Mouse (Mus musculus): Measurements from ENCODE around the gene Pkd1l3. TPM values are rescaled to one million over a fixed set of nuclear protein-coding genes. Genes with fewer than 3 reads are reported as not detected.

The Pkd1l3 gene
- polyA plus RNA-seq (2015; fragmentation: Nextera tagmentation; extraction: Ambion mirVana), result 0.62 and 0.82 TPM in 2 replicates

GRCm38 (mm10) chr8:109614243-109615210, at the start of gene Pkd1l3:
Gene Pkd1l3, plus strand, starts transcription at chr8:109614517.

DNA sequence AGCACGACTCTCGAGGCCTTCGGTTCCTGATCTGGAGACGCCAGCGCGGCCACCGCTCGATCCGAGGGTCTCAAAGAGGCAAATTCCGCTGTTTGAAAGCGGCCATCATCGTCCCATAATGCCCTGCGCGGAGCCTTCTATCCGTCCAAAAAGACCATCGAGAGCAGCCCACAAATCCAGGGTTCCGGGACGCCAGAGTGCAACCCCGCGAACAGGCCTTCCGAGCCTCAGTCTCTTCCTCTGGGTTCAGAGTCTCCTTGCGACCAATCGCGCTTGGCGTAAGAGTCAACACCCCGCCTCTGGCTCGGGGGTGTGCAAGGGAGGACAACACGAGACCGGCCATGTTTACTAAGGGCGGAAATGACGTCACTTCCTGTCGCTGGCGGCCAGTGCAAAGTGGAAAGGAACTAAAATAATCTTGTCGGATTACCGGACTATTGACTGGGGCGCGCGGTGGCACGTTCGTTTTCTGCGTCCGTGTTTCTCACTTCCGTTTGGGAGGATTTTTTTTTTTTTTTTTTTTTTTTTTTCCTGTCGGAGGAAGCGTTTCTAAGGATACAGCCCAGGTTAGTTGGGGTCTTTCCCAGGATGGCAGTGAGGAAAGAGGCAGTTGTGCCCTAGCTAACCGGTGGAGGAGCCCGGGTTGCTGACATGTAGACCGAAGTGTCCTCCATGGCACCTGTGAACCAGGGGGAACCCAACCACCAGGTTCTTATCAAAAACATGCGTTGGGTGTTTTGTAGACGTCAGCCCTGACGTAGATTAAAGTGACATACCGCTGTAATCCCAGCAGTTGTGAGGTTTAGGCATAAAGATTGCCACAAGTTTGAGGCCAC, 48.6 kb upstream of the Pkd1l3 start, which contains the start of the genes Dhx38 and Txnl4b:
Gene Dhx38 (minus strand): TSS at position 364 of the 836 bp plus-strand sequence.
Gene Txnl4b (plus strand): TSS at position 395 of the 836 bp plus-strand sequence.

GRCm38 (mm10) chr8:109578900-109579301, 35.4 kb upstream of the Pkd1l3 start, which contains the start of gene Hp:
Gene Hp, minus strand, starts transcription at chr8:109579172.

DNA sequence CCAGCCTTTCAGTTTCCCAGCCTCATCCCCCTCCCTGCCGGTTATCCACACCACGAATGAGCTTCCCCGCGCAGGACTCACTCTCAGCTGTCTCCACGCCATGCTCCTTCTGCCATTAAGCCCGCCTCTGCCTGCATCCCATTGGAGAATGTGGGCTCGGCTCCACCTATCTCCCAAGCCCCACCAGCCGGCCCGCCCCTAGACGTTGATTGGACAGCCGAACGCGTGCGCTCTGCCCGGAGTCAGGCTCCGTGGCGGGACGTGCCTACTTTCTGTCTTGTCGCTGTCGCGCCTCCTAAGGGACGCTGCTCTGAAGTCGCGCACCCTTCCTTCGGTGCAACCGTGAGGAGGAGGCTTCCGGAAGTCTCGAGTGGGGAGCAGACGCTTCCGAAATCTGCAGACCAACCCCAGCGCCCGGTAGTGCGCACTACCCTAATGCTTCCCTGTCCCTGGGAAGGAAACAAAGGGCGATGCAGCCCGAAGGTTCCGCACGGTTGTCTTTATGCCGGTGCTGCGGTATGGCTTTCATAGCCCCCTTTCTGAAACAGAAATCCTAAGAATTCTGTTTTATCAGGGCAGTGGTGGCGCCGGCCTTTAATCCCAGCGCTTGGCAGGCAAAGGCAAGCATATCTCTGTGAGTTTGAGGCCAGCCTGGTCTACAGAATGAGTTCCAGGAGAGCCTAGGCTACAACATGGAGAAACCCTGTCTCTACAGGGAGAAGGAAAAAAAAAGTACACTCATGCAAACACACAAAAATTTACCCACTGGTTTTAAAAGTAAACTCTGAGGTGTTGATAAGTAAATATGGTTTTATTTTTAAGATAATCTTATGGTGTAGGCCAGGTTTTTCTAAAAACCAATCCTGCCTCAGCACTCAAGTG, 5.8 kb upstream of the Pkd1l3 start, which contains the start of gene Dhodh:
Gene Dhodh (minus strand): TSS at position 403 of the 882 bp plus-strand sequence.

DNA sequence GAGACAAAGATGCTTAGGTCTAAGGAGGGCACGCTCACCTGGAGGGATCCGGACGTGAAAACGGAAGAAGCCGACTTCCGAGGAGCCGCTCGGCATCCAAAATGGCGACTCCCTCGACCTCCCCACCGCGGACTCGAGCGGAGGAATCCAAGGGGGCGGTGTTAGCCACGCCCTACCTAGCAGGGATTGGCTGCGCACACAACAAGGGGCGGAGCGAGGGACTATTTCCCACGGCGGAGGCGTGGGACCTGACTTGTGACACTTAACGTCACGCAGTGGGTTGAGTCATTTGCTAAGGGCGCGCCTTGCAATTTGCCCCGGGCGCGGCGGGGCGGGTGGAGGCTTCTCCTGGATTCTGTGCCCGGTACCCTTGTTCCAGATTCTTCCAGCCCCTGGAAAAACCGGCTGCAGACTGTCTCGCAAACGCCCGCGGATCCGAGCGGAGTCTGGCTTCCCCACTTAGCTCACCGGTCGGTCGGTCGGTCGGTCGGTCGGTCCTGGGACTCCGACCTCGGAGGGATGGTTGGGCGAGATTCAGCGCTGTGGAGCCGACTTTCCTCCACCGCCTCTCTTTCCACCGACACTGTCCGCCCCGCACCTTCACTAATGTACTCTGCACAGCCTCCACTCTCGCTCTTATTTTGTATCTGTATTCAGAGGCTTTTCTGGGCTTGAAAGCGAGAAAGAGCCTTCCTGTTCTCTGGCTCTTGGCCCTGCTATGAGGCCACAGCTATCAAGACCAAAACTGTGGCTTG, 79.0 kb downstream of the Pkd1l3 start, which contains the start of gene Ist1:
Gene Ist1 (minus strand): TSS at position 115 of the 755 bp plus-strand sequence.

GRCm38 (mm10) chr8:109705320-109706075, 91.2 kb downstream of the Pkd1l3 start, which contains the start of gene Zfp821:
Gene Zfp821, plus strand, starts transcription at chr8:109705546.

Other genes starting within 250 kb of the Pkd1l3 start
- 0.05 TPM in 1 of 2 replicates, not detected in the other for gene Pmfbp1, start 120.5 kb upstream of the Pkd1l3 start, polyA plus RNA-seq (2015; fragmentation: Nextera tagmentation; extraction: Ambion mirVana)
- gene Dhx38, start 48.7 kb upstream of the Pkd1l3 start, polyA plus RNA-seq (2015; fragmentation: Nextera tagmentation; extraction: Ambion mirVana), result 12.2 and 13.1 TPM in 2 replicates
- 14.8 and 16.3 TPM in 2 replicates for gene Txnl4b, start 48.6 kb upstream of the Pkd1l3 start, polyA plus RNA-seq (2015; fragmentation: Nextera tagmentation; extraction: Ambion mirVana)
- gene Hp, start 35.3 kb upstream of the Pkd1l3 start, polyA plus RNA-seq (2015; fragmentation: Nextera tagmentation; extraction: Ambion mirVana), result 119 and 151 TPM in 2 replicates
- 22.0 and 23.6 TPM in 2 replicates for gene Dhodh, start 5.8 kb upstream of the Pkd1l3 start, polyA plus RNA-seq (2015; fragmentation: Nextera tagmentation; extraction: Ambion mirVana)
- 52.7 and 60.5 TPM in 2 replicates for gene Ist1, start 78.7 kb downstream of the Pkd1l3 start, polyA plus RNA-seq (2015; fragmentation: Nextera tagmentation; extraction: Ambion mirVana)
- 9.2 and 10.5 TPM in 2 replicates for gene Zfp821, start 91.0 kb downstream of the Pkd1l3 start, polyA plus RNA-seq (2015; fragmentation: Nextera tagmentation; extraction: Ambion mirVana)
- 2.8 and 3.3 TPM in 2 replicates for gene Atxn1l, start 123.2 kb downstream of the Pkd1l3 start, polyA plus RNA-seq (2015; fragmentation: Nextera tagmentation; extraction: Ambion mirVana)
- gene Ap1g1, start 164.0 kb downstream of the Pkd1l3 start, polyA plus RNA-seq (2015; fragmentation: Nextera tagmentation; extraction: Ambion mirVana), result 15.9 and 17.2 TPM in 2 replicates